Mouse (Mus musculus) megakaryocyte, embryonic 14.5 days (primary cell): ENCODE results near the gene Gas2l3. TPM values are rescaled to one million over a fixed set of nuclear protein-coding genes. Genes with fewer than 3 reads are reported as not detected.

ENCODE experiments used
- H3K27me3 ChIP-seq: replicated peaks from 2 replicates; pipeline ENCODE3; 2012; ENCODE audit warnings: inconsistent platforms
- H3K36me3 ChIP-seq: replicated peaks from 2 replicates; pipeline ENCODE3; 2012; ENCODE audit warnings: low read length, inconsistent platforms, mixed read lengths
- H3K4me1 ChIP-seq: 2 replicates; pipeline ENCODE4 v1.6.1; 2012; ENCODE audit warnings: inconsistent platforms
- H3K4me3 ChIP-seq: replicated peaks from 2 replicates; pipeline ENCODE3; 2012; ENCODE audit warnings: moderate library complexity, mild to moderate bottlenecking, inconsistent platforms
- H3K9me3 ChIP-seq: 2 replicates; pipeline ENCODE4 v1.6.1; 2012; ENCODE audit warnings: inconsistent platforms
- FLI1 ChIP-seq: IDR thresholded peaks from 2 replicates; pipeline ENCODE4 v1.6.1; 2012; ENCODE audit warnings: low read length, inconsistent platforms, mixed read lengths
- GATA1 ChIP-seq: IDR thresholded peaks from 3 replicates; pipeline ENCODE4 v1.6.1; 2012; ENCODE audit warnings: mixed read lengths, low read length, inconsistent platforms, borderline replicate concordance
- polyA plus RNA-seq: library from polyadenylated mRNA; stranded (reverse); fragments of >175 nt; gene quantifications from 2 replicates; pipeline ENCODE4 v1.2.3, GENCODE M21; 2012; ENCODE audit warnings: low replicate concordance; ENCODE audit not compliant: insufficient read depth

The Gas2l3 gene
- 0.20 TPM in 1 of 2 replicates, not detected in the other for polyA plus RNA-seq

DNA sequence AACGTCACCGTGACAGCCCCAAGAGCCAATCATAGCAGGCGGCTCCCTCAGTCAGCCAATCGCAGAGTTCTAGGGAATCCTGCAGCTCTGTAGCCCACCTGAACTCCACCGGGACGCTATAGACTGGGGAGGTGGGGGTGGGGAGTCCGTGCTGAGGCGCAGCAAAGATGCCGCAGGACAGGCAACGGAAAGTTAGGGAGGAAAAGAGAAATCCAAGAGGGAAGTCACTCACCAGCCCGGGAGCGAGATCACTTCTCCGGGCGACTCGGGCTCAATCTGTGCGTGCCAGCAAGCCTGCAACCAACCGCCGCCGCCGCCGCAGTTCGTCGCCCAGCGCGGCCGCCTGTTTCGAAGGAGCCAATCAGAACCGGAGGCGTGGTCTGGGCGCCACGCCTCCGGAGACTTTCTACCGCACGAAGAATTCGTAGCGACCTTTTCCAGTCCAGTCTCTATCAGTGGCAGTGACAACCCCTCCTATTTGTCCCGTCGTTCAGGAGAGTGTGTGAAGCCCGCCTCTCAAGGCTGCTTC lies at the start of gene Gas2l3:
Gene Gas2l3, minus strand, starts transcription at position 345 of the 529 bp plus-strand sequence.
- Histone ChIP-seq H3K36me3 (peaks cover 29% of the 10 kb centered on the region), H3K4me3 (peak within 1 kb of the TSS; percentile 95), H3K27me3 (no peaks in the 10 kb centered on the region), H3K4me1 (peaks cover 49% of the 10 kb centered on the region), H3K9me3 (peaks cover 10% of the 10 kb centered on the region)
- TF ChIP-seq GATA1: no peak

DNA sequence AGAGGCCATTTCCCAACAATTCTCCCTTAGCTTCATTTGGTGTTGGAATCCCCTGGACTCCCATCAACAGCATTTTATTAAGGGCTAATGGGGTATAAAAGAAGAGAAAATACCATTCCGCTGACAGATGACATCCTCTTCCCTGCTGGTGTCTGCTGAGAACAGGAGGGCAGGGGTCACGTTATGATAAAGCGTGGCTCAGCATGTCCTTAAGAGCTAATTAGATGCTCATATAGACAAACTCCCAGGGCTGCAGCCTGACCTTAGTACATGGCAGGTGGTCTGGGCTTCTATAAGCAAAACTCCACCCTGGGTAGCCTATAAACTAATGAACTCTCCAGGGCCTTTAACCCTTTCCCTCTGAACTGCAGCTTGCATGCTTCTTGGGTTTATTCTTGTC lies 47.6 kb upstream of the Gas2l3 start:
- no peak overlapping the region for H3K4me3 ChIP-seq
- peaks cover 18% of the 10 kb centered on the region for H3K4me1 ChIP-seq
- no peaks in the 10 kb centered on the region for H3K27me3 ChIP-seq
- H3K9me3 ChIP-seq: no peaks in the 10 kb centered on the region
- TF ChIP-seq FLI1 (no peak), GATA1 (no peak)
- H3K36me3 ChIP-seq: no peaks in the 10 kb centered on the region

DNA sequence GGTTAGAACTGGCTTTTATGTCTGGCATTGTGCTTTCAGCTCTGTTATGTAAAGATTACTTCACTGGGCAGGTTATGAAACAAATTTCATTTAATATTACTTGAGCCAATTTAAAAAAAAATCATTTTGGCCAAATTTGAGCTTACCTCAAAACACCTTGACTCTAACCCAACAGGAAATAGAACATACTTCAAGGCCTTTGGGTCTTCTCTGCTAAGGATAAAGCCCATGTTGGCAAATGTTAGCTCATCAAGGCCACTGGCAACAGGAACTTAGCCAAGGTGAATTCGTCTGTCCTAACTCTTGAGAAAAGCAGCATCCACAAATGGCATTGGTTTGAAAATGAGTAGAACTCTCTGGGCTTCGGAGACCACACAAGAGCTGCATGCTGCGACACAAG lies 46.5 kb upstream of the Gas2l3 start:
- Histone ChIP-seq H3K9me3 (no peaks in the 10 kb centered on the region), H3K27me3 (no peaks in the 10 kb centered on the region), H3K36me3 (no peaks in the 10 kb centered on the region), H3K4me1 (peaks cover 27% of the 10 kb centered on the region), H3K4me3 (no peak overlapping the region)
- TF ChIP-seq GATA1 (no peak), FLI1 (no peak)

DNA sequence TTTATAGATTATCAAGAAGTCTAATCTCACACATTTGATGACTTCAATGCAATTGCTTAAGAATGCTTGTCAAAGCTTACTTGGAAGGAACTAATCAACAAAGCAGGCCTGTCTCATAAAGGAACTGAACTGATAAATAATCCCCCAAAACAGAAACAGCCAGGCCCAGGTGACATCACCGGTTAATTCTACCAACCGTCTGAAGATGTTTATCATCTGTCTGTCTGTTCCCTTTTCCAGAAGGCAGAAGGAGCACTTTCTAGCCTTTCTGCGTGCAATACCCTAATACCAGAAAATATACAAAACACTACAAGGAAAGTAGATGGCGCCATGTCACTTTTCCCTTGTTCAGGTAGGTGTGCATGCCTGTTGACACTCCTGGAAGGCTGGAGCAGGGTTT lies 45.7 kb upstream of the Gas2l3 start:
- H3K27me3 ChIP-seq: no peaks in the 10 kb centered on the region
- H3K4me1 ChIP-seq: peaks cover 35% of the 10 kb centered on the region
- H3K36me3 ChIP-seq: no peaks in the 10 kb centered on the region
- H3K4me3 ChIP-seq: no peak overlapping the region
- no peaks in the 10 kb centered on the region for H3K9me3 ChIP-seq
- TF ChIP-seq FLI1 (no peak), GATA1 (no peak)

DNA sequence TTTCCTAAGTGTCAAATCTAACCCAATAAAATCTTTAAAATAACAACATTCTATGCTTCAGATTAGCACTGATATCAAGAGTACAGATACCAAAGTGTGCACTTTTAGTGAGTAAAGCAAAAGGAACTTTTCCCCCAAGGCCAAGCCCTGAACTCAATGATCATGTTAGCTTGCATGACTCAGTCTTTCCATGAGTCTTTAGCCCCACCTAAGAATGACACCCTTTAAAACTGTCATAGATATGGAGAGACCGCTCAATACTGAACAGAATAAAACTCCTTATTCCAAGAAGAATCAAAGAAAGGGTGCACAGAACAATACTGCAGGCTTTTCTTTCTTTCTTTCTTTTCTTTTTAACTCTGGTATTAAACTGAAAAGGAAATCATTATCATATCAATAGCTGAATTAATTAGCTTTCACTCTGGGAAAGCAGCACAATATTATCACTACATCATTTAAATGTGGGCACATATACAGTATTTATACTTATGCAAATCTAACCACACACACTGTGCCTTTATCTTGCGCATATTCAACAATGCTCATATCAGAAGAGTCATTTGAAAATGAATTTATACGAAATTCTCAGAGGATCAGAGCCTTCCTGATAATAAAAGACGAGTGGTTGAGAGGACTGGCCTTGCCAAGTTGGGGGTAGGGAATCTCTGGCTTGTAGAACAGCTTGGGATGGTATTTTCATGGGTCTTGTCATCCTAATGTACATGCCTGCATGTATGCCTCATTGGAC lies 43.4 kb upstream of the Gas2l3 start:
- H3K4me1 ChIP-seq: peaks cover 47% of the 10 kb centered on the region
- H3K9me3 ChIP-seq: no peaks in the 10 kb centered on the region
- no peaks in the 10 kb centered on the region for H3K27me3 ChIP-seq
- TF ChIP-seq GATA1: no peak
- TF ChIP-seq FLI1: no peak
- H3K36me3 ChIP-seq: no peaks in the 10 kb centered on the region
- no peak overlapping the region for H3K4me3 ChIP-seq

DNA sequence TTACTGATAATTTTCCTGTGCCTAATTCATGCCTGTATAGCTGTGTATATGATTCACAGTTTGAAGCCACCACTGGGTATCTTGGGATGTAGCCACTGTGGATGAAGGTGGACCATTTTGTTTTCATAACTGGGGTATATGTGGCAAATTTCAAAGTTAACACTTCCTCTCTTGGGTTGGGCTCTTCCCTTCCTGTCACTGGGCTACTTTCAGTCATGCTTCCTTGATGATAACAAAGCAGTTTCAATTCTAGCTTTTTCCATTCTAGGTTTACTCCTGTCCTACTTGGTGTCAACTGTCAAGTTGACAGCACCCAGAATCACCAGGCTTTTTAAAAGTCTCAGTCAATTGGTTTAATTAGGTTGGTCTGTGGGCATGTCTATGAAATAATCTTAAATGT lies 41.1 kb upstream of the Gas2l3 start:
- Histone ChIP-seq H3K4me1 (peaks cover 47% of the 10 kb centered on the region), H3K4me3 (no peak overlapping the region), H3K27me3 (no peaks in the 10 kb centered on the region), H3K36me3 (no peaks in the 10 kb centered on the region), H3K9me3 (no peaks in the 10 kb centered on the region)
- TF ChIP-seq FLI1 (no peak), GATA1 (no peak)

DNA sequence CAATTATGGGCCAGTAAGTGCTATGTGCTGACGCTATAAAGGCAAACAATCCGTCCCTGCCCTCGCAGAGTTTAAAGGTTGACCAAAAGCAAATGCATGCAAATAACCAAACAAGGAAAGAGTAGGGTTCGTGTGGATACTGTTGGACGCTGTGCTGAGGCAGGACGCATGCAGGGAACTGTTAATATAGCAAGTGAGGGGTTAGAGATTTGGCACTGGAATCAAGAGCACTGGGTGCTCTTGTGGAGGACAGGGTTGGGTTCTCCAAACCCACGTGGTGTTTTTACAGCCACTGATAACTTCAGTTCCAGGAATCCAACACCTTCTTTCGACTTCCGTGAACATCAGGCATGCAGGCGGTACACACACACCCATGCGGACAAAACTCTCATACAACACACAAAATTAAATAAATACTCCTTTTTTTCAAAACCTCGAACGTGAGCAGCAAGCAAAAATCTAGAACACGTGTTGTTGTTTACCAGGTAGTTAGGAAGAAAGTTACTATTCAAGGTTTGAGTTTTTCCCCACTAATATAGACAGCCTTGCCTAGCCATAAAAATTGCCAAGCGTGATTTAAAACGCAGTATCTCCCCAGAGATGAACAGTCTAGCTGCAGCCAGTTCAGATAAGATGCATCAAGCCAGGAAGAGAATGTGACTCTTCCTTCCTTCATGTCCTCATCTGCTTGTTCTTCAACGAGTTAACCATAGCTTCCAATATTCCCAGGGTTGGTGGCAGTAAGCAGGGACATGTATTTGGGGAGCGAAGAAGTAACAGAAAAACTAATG lies 40.2 kb upstream of the Gas2l3 start:
- H3K4me3 ChIP-seq: no peak overlapping the region
- TF ChIP-seq FLI1 (no peak), GATA1 (no peak)
- no peaks in the 10 kb centered on the region for H3K27me3 ChIP-seq
- peaks cover 43% of the 10 kb centered on the region for H3K4me1 ChIP-seq
- no peaks in the 10 kb centered on the region for H3K9me3 ChIP-seq
- no peaks in the 10 kb centered on the region for H3K36me3 ChIP-seq

DNA sequence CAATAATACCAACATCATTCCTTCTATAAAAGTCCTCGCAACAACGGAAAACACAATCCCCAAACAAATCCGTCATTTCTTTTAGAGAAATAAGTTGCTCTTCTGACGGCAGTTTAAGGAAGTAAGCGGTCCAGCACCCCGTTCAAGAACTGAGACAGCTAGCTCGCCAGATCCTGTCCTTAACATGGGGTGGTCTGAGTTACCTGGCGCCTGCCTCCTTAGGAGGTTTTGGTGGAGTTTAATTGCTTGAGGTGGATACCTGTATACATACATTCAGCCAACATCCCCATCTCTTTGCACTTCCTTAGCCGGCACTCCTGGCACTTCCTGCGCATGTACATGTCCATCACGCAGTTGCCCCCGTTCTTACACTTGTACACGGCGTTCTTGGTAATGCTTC lies 39.3 kb upstream of the Gas2l3 start:
- Histone ChIP-seq H3K9me3 (no peaks in the 10 kb centered on the region), H3K4me3 (no peak overlapping the region), H3K27me3 (no peaks in the 10 kb centered on the region), H3K4me1 (peaks cover 43% of the 10 kb centered on the region), H3K36me3 (no peaks in the 10 kb centered on the region)
- no peak for TF ChIP-seq FLI1
- no peak for TF ChIP-seq GATA1

DNA sequence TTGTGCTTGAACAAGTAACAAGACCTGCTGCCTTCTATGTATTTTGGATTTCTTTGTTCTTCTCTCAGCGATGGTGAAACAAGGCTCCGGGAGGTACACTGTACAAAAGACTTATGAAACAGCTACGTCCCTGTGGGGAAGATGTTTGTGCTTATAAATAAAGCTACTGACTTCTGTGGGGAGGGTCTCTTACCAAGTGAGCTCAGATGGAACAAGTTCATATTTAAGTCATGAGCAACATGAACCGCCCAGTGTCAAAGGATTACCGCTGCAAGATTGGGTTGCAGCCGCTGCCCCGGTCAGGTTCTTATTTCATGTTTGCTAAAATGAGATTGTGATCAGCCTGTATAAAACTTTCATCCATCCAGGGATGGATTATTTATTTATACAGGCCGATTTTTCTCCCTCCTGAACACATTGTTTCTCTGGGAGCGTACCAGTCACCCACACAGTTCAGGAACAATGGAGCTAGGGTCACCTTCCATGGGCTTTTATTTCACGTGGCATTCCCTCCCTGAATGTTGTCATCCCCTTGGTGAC lies 38.4 kb upstream of the Gas2l3 start:
- no peaks in the 10 kb centered on the region for H3K36me3 ChIP-seq
- no peak overlapping the region for H3K4me3 ChIP-seq
- no peaks in the 10 kb centered on the region for H3K27me3 ChIP-seq
- H3K9me3 ChIP-seq: no peaks in the 10 kb centered on the region
- H3K4me1 ChIP-seq: peaks cover 38% of the 10 kb centered on the region
- no peak for TF ChIP-seq FLI1
- no peak for TF ChIP-seq GATA1

DNA sequence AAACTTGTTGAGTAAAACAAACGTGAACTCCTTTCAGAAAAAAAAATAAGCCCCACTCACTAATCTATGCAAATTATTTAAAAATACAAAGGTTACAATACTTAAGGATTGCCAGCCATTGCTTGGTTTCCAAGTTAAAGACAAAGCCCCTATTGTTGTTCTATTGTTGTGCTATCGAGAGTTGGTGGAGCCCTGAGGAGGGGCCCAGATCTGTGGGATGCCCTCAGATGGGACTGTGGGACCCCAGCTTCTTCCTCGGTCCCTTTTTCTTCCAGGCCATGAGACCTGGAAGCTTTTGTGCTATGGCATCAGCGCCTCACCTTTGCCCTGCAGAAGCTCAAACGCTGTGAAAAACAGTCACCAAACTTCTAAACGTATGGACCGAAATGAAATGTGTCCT lies 37.9 kb upstream of the Gas2l3 start:
- H3K27me3 ChIP-seq: no peaks in the 10 kb centered on the region
- no peaks in the 10 kb centered on the region for H3K36me3 ChIP-seq
- no peak overlapping the region for H3K4me3 ChIP-seq
- no peaks in the 10 kb centered on the region for H3K9me3 ChIP-seq
- peaks cover 32% of the 10 kb centered on the region for H3K4me1 ChIP-seq
- TF ChIP-seq GATA1: no peak
- TF ChIP-seq FLI1: no peak
